Mouse (Mus musculus) bone marrow macrophage, adult 2 months (primary cell): ENCODE results near the gene Apbb2.

Experiments used
- CTCF ChIP-seq: IDR thresholded peaks from 2 replicates; pipeline ENCODE4 v1.5.1; 2012; ENCODE audit warnings: low read depth, mild to moderate bottlenecking, low read length, moderate library complexity
- POLR2A ChIP-seq: IDR thresholded peaks from 2 replicates; pipeline ENCODE4 v1.6.1; 2012; ENCODE audit warnings: mild to moderate bottlenecking, low read depth, low read length, borderline replicate concordance

DNA sequence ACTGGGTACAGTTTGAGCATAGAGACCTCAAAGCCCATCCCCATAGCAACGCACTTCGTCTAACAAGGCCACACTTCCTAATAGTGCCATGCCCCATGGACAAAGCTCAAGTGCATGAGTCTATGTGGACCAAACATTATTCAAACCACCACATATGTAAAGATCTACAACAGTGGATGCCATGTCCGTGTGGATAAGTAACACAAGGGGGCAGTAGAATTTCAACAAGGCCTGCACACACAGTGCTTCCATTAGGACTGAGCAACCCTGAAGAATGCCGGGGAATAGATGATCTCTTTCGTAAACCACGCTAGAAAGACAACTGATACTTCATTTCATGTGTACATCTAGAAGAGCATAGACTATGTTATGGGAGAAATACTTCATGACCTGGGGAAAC lies 337.8 kb downstream of the Apbb2 start:
- TF ChIP-seq POLR2A: no peak
- TF ChIP-seq CTCF: no peak
